Mouse (Mus musculus) liver, postnatal 0 days (tissue): ENCODE data around the gene Shisa5. TPM values are rescaled to one million over a fixed set of nuclear protein-coding genes. Genes with fewer than 3 reads are reported as not detected.

Experiments
- ATAC-seq: fragments of 200-750 bp; cut with Nextera tagmentation; 2 replicates; pipeline ENCODE4 v1.8.0; 2017; ENCODE audit warnings: mild to moderate bottlenecking, moderate library complexity
- DNase-seq: peaks from one replicate; pipeline ENCODE4 v3.0.0-alpha.2; 2016
- H3K27ac ChIP-seq: fragments of 300-500 bp; sonication (generic); 2 replicates; pipeline ENCODE4 v1.5.1; 2014; ENCODE audit warnings: antibody characterized with exemption, moderate library complexity, mild to moderate bottlenecking, low read depth
- H3K27me3 ChIP-seq: fragments of 300-500 bp; sonication (generic); 2 replicates; pipeline ENCODE4 v1.6.1; 2014; ENCODE audit warnings: low read length, control low read depth, mixed read lengths; ENCODE audit not compliant: insufficient read depth
- H3K36me3 ChIP-seq: fragments of 300-500 bp; sonication (generic); replicated peaks from 2 replicates; pipeline ENCODE4 v1.6.1; 2014; ENCODE audit warnings: mild to moderate bottlenecking, control low read depth, low read length, moderate library complexity, mixed read lengths; ENCODE audit not compliant: insufficient read depth
- H3K4me1 ChIP-seq: fragments of 300-500 bp; sonication (generic); 2 replicates; pipeline ENCODE4 v1.6.1; 2014; ENCODE audit warnings: antibody characterized with exemption, mild to moderate bottlenecking, control low read depth; ENCODE audit not compliant: insufficient read depth
- H3K4me2 ChIP-seq: fragments of 300-500 bp; sonication (generic); 2 replicates; pipeline ENCODE4 v1.6.1; 2014; ENCODE audit warnings: low read depth, mild to moderate bottlenecking, low read length, moderate library complexity, mixed read lengths
- H3K4me3 ChIP-seq: fragments of 300-500 bp; sonication (generic); 2 replicates; pipeline ENCODE4 v1.5.1; 2014; ENCODE audit warnings: low read depth, low read length
- H3K9ac ChIP-seq: fragments of 300-500 bp; sonication (generic); replicated peaks from 2 replicates; pipeline ENCODE4 v1.6.1; 2014; ENCODE audit warnings: mild to moderate bottlenecking, moderate library complexity
- H3K9me3 ChIP-seq: fragments of 300-500 bp; sonication (generic); 2 replicates; pipeline ENCODE4 v1.6.1; 2016; ENCODE audit warnings: mild to moderate bottlenecking, control low read depth, low read length, mixed read lengths
- CTCF ChIP-seq: sonication (generic); IDR thresholded peaks from 2 replicates; pipeline ENCODE4 v1.5.1; 2016; ENCODE audit warnings: antibody characterized with exemption, low read depth
- EP300 ChIP-seq: IDR thresholded peaks from 2 replicates; pipeline ENCODE4 v1.6.1; 2016; ENCODE audit warnings: antibody characterized with exemption, low read depth, mild to moderate bottlenecking
- WGBS: fragments of 180-500 bp; shearing (Covaris S2); extraction: QIAGEN DNeasy Blood & Tissue Kit; methylation state at CpG from one replicate; pipeline ENCODE4 v1.1.7; 2014; ENCODE audit not compliant: insufficient replicate concordance; 5-methylcytosine and 5-hydroxymethylcytosine counted together
- polyA plus RNA-seq: library from polyadenylated mRNA; unstranded; fragments of >200 nt; fragmentation: Nextera tagmentation; extraction: Ambion mirVana; gene quantifications from 2 replicates; pipeline ENCODE4 v1.2.1, GENCODE M21; 2015

Shisa5 gene
- polyA plus RNA-seq = 34.1 and 35.0 TPM in 2 replicates

DNA sequence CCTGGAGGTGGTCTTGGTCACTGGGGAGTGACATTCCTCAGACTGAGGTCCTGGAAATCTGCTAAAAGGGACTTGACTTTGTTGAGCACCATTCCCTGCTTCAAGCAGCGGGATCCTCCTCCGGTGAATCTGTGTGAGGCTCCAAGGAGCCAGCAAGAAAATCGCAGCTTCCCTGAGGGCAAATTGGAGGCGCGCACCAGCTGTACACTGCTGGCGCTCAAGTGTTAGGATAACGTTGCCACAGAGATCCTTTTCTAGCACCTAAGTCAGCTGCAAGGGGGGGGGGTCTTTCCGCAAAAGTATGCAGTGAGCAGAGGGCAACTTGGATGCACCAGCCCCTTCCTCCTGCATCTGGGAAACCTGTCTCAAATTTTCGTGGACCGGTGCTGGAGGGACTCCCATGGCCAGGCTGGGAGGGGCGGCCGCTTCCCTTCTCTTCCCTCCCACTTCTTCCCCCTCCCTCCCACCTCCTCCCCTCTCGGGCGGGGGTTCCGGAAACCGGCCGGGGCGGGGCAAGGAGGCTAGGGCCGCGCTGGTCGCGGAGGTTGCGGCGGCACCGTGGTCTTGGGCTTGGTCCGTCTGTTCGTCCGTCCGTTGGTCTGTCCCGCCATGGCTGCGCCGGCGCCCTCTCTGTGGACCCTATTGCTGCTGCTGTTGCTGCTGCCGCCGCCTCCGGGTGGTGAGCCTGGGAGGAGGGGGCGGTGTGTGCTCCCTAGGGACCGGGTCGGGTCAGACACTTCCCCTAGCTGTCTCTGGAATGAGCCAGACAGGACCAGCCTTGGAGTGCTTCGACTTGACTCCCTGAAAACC is at the start of gene Shisa5:
Gene Shisa5 (plus strand): TSS at position 480 of the 810 bp plus-strand sequence.
- H3K36me3 ChIP-seq = no peaks in the 10 kb centered on the region
- H3K27me3 ChIP-seq = no peaks in the 10 kb centered on the region
- peak within 1 kb of the TSS; percentile 61 for H3K9ac ChIP-seq
- no peak for TF ChIP-seq CTCF
- TF ChIP-seq EP300 = no peak
- H3K4me2 ChIP-seq = peak within 1 kb of the TSS; percentile 69
- WGBS = under 1% methylated on average over 37 of the region's 40 CpGs
- peak within 1 kb of the TSS; percentile 52 for H3K4me3 ChIP-seq
- ATAC-seq = peak; percentile 73
- H3K27ac ChIP-seq = peak within 1 kb of the TSS; percentile 83
- H3K9me3 ChIP-seq = no peaks in the 10 kb centered on the region
- DNase-seq = peak; percentile 79
- peaks cover 24% of the 10 kb centered on the region for H3K4me1 ChIP-seq

DNA sequence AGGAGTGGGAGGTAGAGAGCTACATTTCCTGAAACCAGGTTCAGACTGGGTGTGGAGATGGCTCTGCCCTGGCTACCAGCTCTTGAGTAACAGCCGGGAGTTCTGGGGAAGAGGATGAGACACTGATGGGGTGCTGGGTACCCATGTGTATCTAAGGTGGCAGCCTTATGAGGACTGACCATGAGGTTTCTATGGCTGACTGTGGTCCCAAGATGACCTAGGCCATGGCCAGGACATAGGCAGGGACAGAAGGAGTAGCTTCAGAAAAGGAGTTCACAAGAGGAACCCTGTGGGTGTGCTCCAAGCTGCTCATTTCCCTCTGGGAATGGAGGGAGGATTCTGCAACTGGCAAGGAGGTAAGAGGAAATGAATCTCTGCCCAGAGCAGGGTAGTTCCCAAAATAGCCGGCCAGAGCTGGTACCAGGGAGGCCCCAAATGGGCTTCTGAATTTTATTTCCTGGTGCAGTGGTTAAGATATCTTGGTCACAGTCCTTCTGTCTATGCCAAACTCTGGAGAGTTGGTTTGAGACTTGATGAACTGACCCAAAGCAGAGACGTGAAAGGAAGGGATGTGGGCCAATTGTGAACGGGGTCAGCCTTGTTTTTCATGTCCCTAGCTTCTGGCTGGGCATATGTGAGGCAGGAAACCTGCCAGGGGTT is 48.4 kb upstream of the Shisa5 start:
- no peaks in the 10 kb centered on the region for H3K27me3 ChIP-seq
- no peak for TF ChIP-seq CTCF
- TF ChIP-seq EP300 = no peak
- H3K9ac ChIP-seq = no peak overlapping the region
- H3K4me2 ChIP-seq = no peak overlapping the region
- WGBS = 61% methylated on average over 4 of the region's 4 CpGs
- H3K4me3 ChIP-seq = no peak overlapping the region
- ATAC-seq (no peak), DNase-seq (no peak)
- H3K36me3 ChIP-seq = no peaks in the 10 kb centered on the region
- peaks cover 31% of the 10 kb centered on the region for H3K4me1 ChIP-seq
- 0 out of 2 replicates have a peak overlapping the region, but pooled peaks have one; percentile 6 for H3K27ac ChIP-seq
- no peaks in the 10 kb centered on the region for H3K9me3 ChIP-seq

DNA sequence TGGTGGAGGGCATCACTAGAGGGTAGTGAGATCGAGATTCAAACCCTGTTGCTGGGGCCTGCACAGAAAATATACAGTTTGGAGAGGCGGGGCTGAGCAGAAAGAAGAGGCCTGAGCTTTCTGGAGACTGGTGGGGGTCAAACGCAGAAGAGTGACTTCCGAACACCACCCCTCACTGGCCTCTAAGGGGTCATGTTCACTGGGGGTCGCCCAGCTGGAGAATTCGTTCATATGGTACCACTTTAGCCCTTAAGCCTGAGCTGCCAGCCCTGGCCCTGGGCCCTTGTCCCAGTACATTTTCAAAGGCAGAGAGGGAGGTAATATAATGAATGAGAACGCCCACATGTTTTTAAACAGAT is 47.9 kb upstream of the Shisa5 start:
- H3K36me3 ChIP-seq = no peaks in the 10 kb centered on the region
- DNase-seq = no peak
- peaks cover 35% of the 10 kb centered on the region for H3K4me1 ChIP-seq
- no peak overlapping the region for H3K27ac ChIP-seq
- no peak overlapping the region for H3K9ac ChIP-seq
- no peak overlapping the region for H3K4me2 ChIP-seq
- ATAC-seq = no peak
- no peak overlapping the region for H3K4me3 ChIP-seq
- H3K27me3 ChIP-seq = no peaks in the 10 kb centered on the region
- WGBS = 72% methylated on average over 7 of the region's 7 CpGs
- TF ChIP-seq CTCF = no peak
- no peak for TF ChIP-seq EP300
- H3K9me3 ChIP-seq = no peaks in the 10 kb centered on the region

GRCm38 (mm10) chr9:108991428-108992084 is 46.8 kb upstream of the Shisa5 start, which contains the start of gene Pfkfb4:
TSS of gene Pfkfb4 (plus strand) at chr9:108991778.
- peaks cover 46% of the 10 kb centered on the region for H3K4me1 ChIP-seq
- TF ChIP-seq CTCF = no peak
- no peak for TF ChIP-seq EP300
- peak within 1 kb of the TSS; percentile 28 for H3K9ac ChIP-seq
- peak; percentile 96 for DNase-seq
- H3K27me3 ChIP-seq = no peaks in the 10 kb centered on the region
- peak within 1 kb of the TSS; percentile 78 for H3K4me2 ChIP-seq
- H3K27ac ChIP-seq = peak within 1 kb of the TSS; percentile 81
- no peaks in the 10 kb centered on the region for H3K36me3 ChIP-seq
- H3K9me3 ChIP-seq = no peaks in the 10 kb centered on the region
- peak within 1 kb of the TSS; percentile 49 for H3K4me3 ChIP-seq
- peak; percentile 96 for ATAC-seq
- 1% methylated on average over 30 of the region's 31 CpGs for WGBS

GRCm38 (mm10) chr9:108992085-108992469 is 46.3 kb upstream of the Shisa5 start:
- Histone ChIP-seq H3K4me2 (peak overlapping the region; percentile 78), H3K4me3 (peak overlapping the region; percentile 49), H3K27me3 (no peaks in the 10 kb centered on the region), H3K27ac (no peak overlapping the region), H3K4me1 (peaks cover 48% of the 10 kb centered on the region), H3K9me3 (no peaks in the 10 kb centered on the region), H3K36me3 (no peaks in the 10 kb centered on the region), H3K9ac (peak overlapping the region; percentile 28; the same call in 1 of the 2 replicates)
- ATAC-seq = no peak
- no peak for DNase-seq
- WGBS = 13% methylated on average over 18 of the region's 18 CpGs
- TF ChIP-seq CTCF (no peak), EP300 (no peak)
